Mouse (Mus musculus) CH12.LX (cell line): Measurements from ENCODE around the gene Hmcn1. TPM values are rescaled to one million over a fixed set of nuclear protein-coding genes. Genes with fewer than 3 reads are reported as not detected.

Experiments used
- DNase-seq: peaks from one replicate; pipeline ENCODE4 v3.0.0-alpha.2; 2013; ENCODE audit errors: extremely low read depth
- H3K27ac ChIP-seq: 2 replicates; pipeline ENCODE4 v1.5.1; 2012; ENCODE audit warnings: low read depth, mild to moderate bottlenecking, control low read depth, moderate library complexity; ENCODE audit not compliant: insufficient read depth
- H3K27me3 ChIP-seq: replicated peaks from 2 replicates; pipeline ENCODE3; 2012; ENCODE audit warnings: inconsistent platforms
- H3K36me3 ChIP-seq, 2 experiments: replicated peaks in 1 of 2; 2 replicates each; pipeline versions ENCODE3 to v1.6.1; 2012; ENCODE audit warnings: inconsistent platforms in 1 of 2, low read length in 1 of 2, mild to moderate bottlenecking in 1 of 2, mixed read lengths in 1 of 2, moderate library complexity in 1 of 2; ENCODE audit not compliant: control insufficient read depth in 1 of 2, insufficient read depth in 1 of 2
- H3K4me1 ChIP-seq, 2 experiments: 2 replicates each; pipeline ENCODE4 v1.6.1; 2012; ENCODE audit warnings: inconsistent platforms in 1 of 2, moderate library complexity in 1 of 2; ENCODE audit not compliant: insufficient read depth in 2 of 2, control insufficient read depth in 1 of 2
- H3K4me2 ChIP-seq: 2 replicates; pipeline ENCODE4 v1.6.1; 2012; ENCODE audit warnings: low read depth, mild to moderate bottlenecking, control low read depth; ENCODE audit not compliant: poor library complexity, insufficient read depth, severe bottlenecking
- H3K4me3 ChIP-seq, 3 experiments: fragments of 150-350 bp in 1 of 3; sonication (generic) in 1 of 3; replicated peaks in 1 of 3; 2 replicates each; pipeline versions ENCODE3 to v1.5.1; 2011 to 2012; ENCODE audit warnings: low read depth in 2 of 3, low read length in 2 of 3, mild to moderate bottlenecking in 2 of 3, moderate library complexity in 2 of 3, control low read depth in 1 of 3, improper control_type of control experiment in 1 of 3, inconsistent platforms in 1 of 3, mixed read lengths in 1 of 3; ENCODE audit not compliant: poor library complexity in 1 of 3
- H3K79me2 ChIP-seq: replicated peaks from 2 replicates; pipeline ENCODE4 v1.6.1; 2012; ENCODE audit warnings: mild to moderate bottlenecking, moderate library complexity; ENCODE audit not compliant: control insufficient read depth, poor library complexity, insufficient read depth, severe bottlenecking; ENCODE audit errors: extremely low read depth
- H3K9ac ChIP-seq: 2 replicates; pipeline ENCODE4 v1.6.1; 2012; ENCODE audit warnings: low read depth, mild to moderate bottlenecking, control low read depth, moderate library complexity; ENCODE audit not compliant: insufficient read depth
- H3K9me3 ChIP-seq: replicated peaks from 2 replicates; pipeline ENCODE3; 2012; ENCODE audit warnings: low read length, inconsistent platforms, mixed read lengths
- CTCF ChIP-seq, 2 experiments: IDR thresholded peaks in 1 of 2; conservative IDR thresholded peaks in 1 of 2; 2 replicates each; pipeline ENCODE4 v1.5.1; 2011 to 2012; ENCODE audit warnings: low read depth in 2 of 2, low read length in 2 of 2, improper control_type of control experiment in 1 of 2, inconsistent platforms in 1 of 2, mild to moderate bottlenecking in 1 of 2, moderate library complexity in 1 of 2
- E2F4 ChIP-seq: IDR thresholded peaks from 2 replicates; pipeline ENCODE4 v1.6.1; 2011; ENCODE audit warnings: low read depth, low read length, improper control_type of control experiment; ENCODE audit not compliant: insufficient replicate concordance
- ETS1 ChIP-seq: conservative IDR thresholded peaks from 2 replicates; pipeline ENCODE4 v1.6.1; 2012; ENCODE audit warnings: low read depth, mild to moderate bottlenecking, inconsistent platforms, low read length, improper control_type of control experiment, moderate library complexity
- GABPA ChIP-seq: IDR thresholded peaks from 2 replicates; pipeline ENCODE4 v1.6.1; 2012; ENCODE audit warnings: low read depth, low read length, improper control_type of control experiment, inconsistent platforms; ENCODE audit not compliant: insufficient replicate concordance
- HCFC1 ChIP-seq: IDR thresholded peaks from 2 replicates; pipeline ENCODE4 v1.6.1; 2012; ENCODE audit warnings: low read depth, mild to moderate bottlenecking, inconsistent platforms, low read length, improper control_type of control experiment
- JUND ChIP-seq: conservative IDR thresholded peaks from 2 replicates; pipeline ENCODE4 v1.6.1; 2011; ENCODE audit warnings: low read depth, low read length, improper control_type of control experiment
- KAT2A ChIP-seq: IDR thresholded peaks from 2 replicates; pipeline ENCODE4 v1.6.1; 2012; ENCODE audit warnings: low read length, improper control_type of control experiment, inconsistent platforms; ENCODE audit not compliant: insufficient replicate concordance
- MAFK ChIP-seq: IDR thresholded peaks from 2 replicates; pipeline ENCODE4 v1.6.1; 2011; ENCODE audit warnings: low read length, improper control_type of control experiment; ENCODE audit not compliant: insufficient replicate concordance
- MAX ChIP-seq: IDR thresholded peaks from 2 replicates; pipeline ENCODE4 v1.6.1; 2011; ENCODE audit warnings: low read length, improper control_type of control experiment
- MAZ ChIP-seq: IDR thresholded peaks from 2 replicates; pipeline ENCODE4 v1.6.1; 2012; ENCODE audit warnings: low read depth, mild to moderate bottlenecking, inconsistent platforms, low read length, improper control_type of control experiment, moderate library complexity
- MEF2A ChIP-seq: IDR thresholded peaks from 2 replicates; pipeline ENCODE4 v1.6.1; 2014; ENCODE audit warnings: low read depth, mild to moderate bottlenecking, inconsistent platforms, low read length, improper control_type of control experiment, borderline replicate concordance
- MXI1 ChIP-seq: IDR thresholded peaks from 2 replicates; pipeline ENCODE4 v1.6.1; 2011; ENCODE audit warnings: mild to moderate bottlenecking, low read depth, low read length, improper control_type of control experiment
- MYC ChIP-seq: IDR thresholded peaks from 2 replicates; pipeline ENCODE4 v1.6.1; 2011; ENCODE audit warnings: low read depth, mild to moderate bottlenecking, improper control_type of control experiment, low read length
- NELFE ChIP-seq: IDR thresholded peaks from 2 replicates; pipeline ENCODE4 v1.6.1; 2011; ENCODE audit warnings: low read depth, low read length, improper control_type of control experiment
- NRF1 ChIP-seq: IDR thresholded peaks from 2 replicates; pipeline ENCODE4 v1.6.1; 2014; ENCODE audit warnings: low read depth, mild to moderate bottlenecking, inconsistent platforms, low read length, improper control_type of control experiment, moderate library complexity
- PAX5 ChIP-seq: IDR thresholded peaks from 2 replicates; pipeline ENCODE4 v1.6.1; 2012; ENCODE audit warnings: low read length, inconsistent platforms, mixed read lengths
- POLR2AphosphoS2 ChIP-seq: IDR thresholded peaks from 2 replicates; pipeline ENCODE4 v1.6.1; 2011; ENCODE audit warnings: low read depth, low read length, improper control_type of control experiment
- RAD21 ChIP-seq: IDR thresholded peaks from 2 replicates; pipeline ENCODE4 v1.6.1; 2011; ENCODE audit warnings: low read depth, mild to moderate bottlenecking, low read length, improper control_type of control experiment, moderate library complexity
- RCOR1 ChIP-seq: conservative IDR thresholded peaks from 2 replicates; pipeline ENCODE4 v1.6.1; 2012; ENCODE audit warnings: low read depth, mild to moderate bottlenecking, inconsistent platforms, low read length, improper control_type of control experiment
- SIN3A ChIP-seq: IDR thresholded peaks from 2 replicates; pipeline ENCODE4 v1.6.1; 2012; ENCODE audit warnings: low read length, improper control_type of control experiment, inconsistent platforms
- SMC3 ChIP-seq: IDR thresholded peaks from 2 replicates; pipeline ENCODE4 v1.6.1; 2011; ENCODE audit warnings: low read depth, low read length, improper control_type of control experiment
- TCF12 ChIP-seq: IDR thresholded peaks from 2 replicates; pipeline ENCODE4 v1.6.1; 2014; ENCODE audit warnings: low read depth, mild to moderate bottlenecking, inconsistent platforms, low read length, improper control_type of control experiment
- UBTF ChIP-seq: IDR thresholded peaks from 2 replicates; pipeline ENCODE4 v1.6.1; 2012; ENCODE audit warnings: low read depth, mild to moderate bottlenecking, inconsistent platforms, low read length, improper control_type of control experiment, moderate library complexity
- USF1 ChIP-seq: IDR thresholded peaks from 2 replicates; pipeline ENCODE4 v1.6.1; 2014; ENCODE audit warnings: low read depth, mild to moderate bottlenecking, inconsistent platforms, low read length, improper control_type of control experiment
- USF2 ChIP-seq: conservative IDR thresholded peaks from 2 replicates; pipeline ENCODE4 v1.6.1; 2011; ENCODE audit warnings: low read depth, low read length, improper control_type of control experiment
- ZKSCAN1 ChIP-seq: IDR thresholded peaks from 2 replicates; pipeline ENCODE4 v1.6.1; 2012; ENCODE audit warnings: low read depth, inconsistent platforms, low read length, improper control_type of control experiment, borderline replicate concordance
- ZMIZ1 ChIP-seq: IDR thresholded peaks from 2 replicates; pipeline ENCODE4 v1.6.1; 2012; ENCODE audit warnings: low read depth, mild to moderate bottlenecking, inconsistent platforms, low read length, improper control_type of control experiment
- ZNF384 ChIP-seq: IDR thresholded peaks from 2 replicates; pipeline ENCODE4 v1.6.1; 2012; ENCODE audit warnings: low read depth, low read length, improper control_type of control experiment, inconsistent platforms
- dilution Hi-C: fragments of 300-500 bp; cut with MboI; formaldehyde crosslinking; loops from 2 replicates; pipeline ENCODE4 v1.14.3; 2020; ENCODE audit warnings: low sequenced_read_pairs; ENCODE audit not compliant: extremely low pct_unique_long_range_greater_than_20kb, extremely low pct_ligation_motif_present
- in situ Hi-C: fragments of 300-500 bp; cut with MboI; formaldehyde crosslinking; loops from 3 replicates; pipeline ENCODE4 v1.14.3; 2019; ENCODE audit warnings: low sequenced_read_pairs, low pct_ligation_motif_present, low pct_unique_long_range_greater_than_20kb, mixed read lengths
- polyA plus RNA-seq: library from polyadenylated mRNA; unstranded; fragments of >175 nt; gene quantifications from 2 replicates; pipeline ENCODE4 v1.2.1, GENCODE M21; 2012; ENCODE audit warnings: low read depth; ENCODE audit not compliant: insufficient read length
- total RNA-seq, 2 experiments: library from RNA; depleted of rRNA; stranded (reverse); fragments of 300-350 nt in 1 of 2; fragments of >200 nt in 1 of 2; gene quantifications; 2 replicates each; pipeline ENCODE4 v1.2.3; 2012 to 2014

Hmcn1 gene
- total and polyA plus RNA-seq, 3 experiments, result under 0.01 to 0.04 (median 0.01) TPM

- no peak for DNase-seq
- in situ Hi-C loops, result no loop called here
- H3K79me2 ChIP-seq, result no peaks in the 10 kb centered on the region
- H3K4me3 ChIP-seq, result no peak overlapping the region
- H3K27ac ChIP-seq, result no peak overlapping the region
- no peaks in the 10 kb centered on the region for H3K36me3 ChIP-seq
- H3K9ac ChIP-seq, result no peak overlapping the region
- dilution Hi-C loops, result no loop called here
- H3K4me2 ChIP-seq, result no peak overlapping the region
- H3K9me3 ChIP-seq, result no peaks in the 10 kb centered on the region
- no peaks in the 10 kb centered on the region for H3K27me3 ChIP-seq
- TF ChIP-seq E2F4 (no peak), MAZ (no peak), UBTF (no peak), POLR2AphosphoS2 (no peak), KAT2A (no peak), PAX5 (no peak), GABPA (no peak), SMC3 (no peak), TCF12 (no peak), ETS1 (no peak), MAFK (no peak), RCOR1 (no peak), SIN3A (no peak)
- H3K4me1 ChIP-seq, result no peaks in the 10 kb centered on the region
Observed at GRCm38 (mm10) chr1:150942143-150942542, 51.1 kb downstream of the Hmcn1 start.

DNA sequence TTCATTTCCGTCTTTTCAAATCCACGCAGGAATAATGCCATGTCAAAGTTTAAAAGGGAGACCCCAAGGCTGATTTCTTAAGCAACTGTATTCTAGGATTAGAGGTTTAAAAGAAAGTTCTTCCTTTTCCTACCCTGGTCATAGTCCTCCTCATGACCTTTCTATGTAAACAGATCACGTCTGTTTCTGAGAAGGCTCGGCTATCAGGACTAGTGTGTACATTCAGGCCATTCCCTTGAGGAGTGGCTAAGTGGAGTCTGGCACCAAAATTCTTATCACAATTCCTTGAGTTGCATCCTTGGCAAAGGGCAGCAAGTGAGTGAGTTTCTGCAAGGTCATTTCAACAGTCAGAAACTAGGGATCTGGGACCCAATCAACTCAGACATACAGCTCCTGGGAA lies 56.4 kb downstream of the Hmcn1 start:
- Histone ChIP-seq H3K27ac (no peak overlapping the region), H3K27me3 (no peaks in the 10 kb centered on the region), H3K4me2 (no peak overlapping the region), H3K9me3 (no peaks in the 10 kb centered on the region), H3K79me2 (no peaks in the 10 kb centered on the region), H3K9ac (no peak overlapping the region), H3K4me1 (no peaks in the 10 kb centered on the region), H3K4me3 (no peak overlapping the region), H3K36me3 (no peaks in the 10 kb centered on the region)
- in situ Hi-C loops, result no loop called here
- dilution Hi-C loops, result no loop called here
- TF ChIP-seq MAX (no peak), MXI1 (no peak), NRF1 (no peak), MYC (no peak), HCFC1 (no peak), SIN3A (no peak), MEF2A (no peak), CTCF (conservative IDR thresholded peaks at IDR 0.05 in 1 of 2, IDR thresholded peaks at IDR 0.05 in 1 of 2; ENCODE audit: low read depth in 2 of 2, low read length in 2 of 2) (no peak), USF2 (no peak), NELFE (no peak), GABPA (no peak), RAD21 (no peak), KAT2A (no peak), ZNF384 (no peak), POLR2AphosphoS2 (no peak), ZKSCAN1 (no peak), ZMIZ1 (no peak), JUND (no peak), USF1 (no peak)
- no peak for DNase-seq
